Mouse (Mus musculus) pancreas, adult 10 weeks (tissue): ENCODE results near the gene Zw10. TPM values are rescaled to one million over a fixed set of nuclear protein-coding genes. Genes with fewer than 3 reads are reported as not detected.

Experiments used
- polyA plus RNA-seq: library from polyadenylated mRNA; stranded (reverse); fragments of 350-450 nt; fragmentation: Illumina TruSeq; extraction: RNeasy Lipid Tissue Mini Kit (QIAGEN cat#74804); gene quantifications from one replicate; pipeline ENCODE4 v1.2.3, GENCODE M21; 2015; ENCODE audit warnings: low read depth, low replicate concordance; ENCODE audit not compliant: insufficient read depth

The Zw10 gene
- polyA plus RNA-seq, result 7.9 TPM

DNA sequence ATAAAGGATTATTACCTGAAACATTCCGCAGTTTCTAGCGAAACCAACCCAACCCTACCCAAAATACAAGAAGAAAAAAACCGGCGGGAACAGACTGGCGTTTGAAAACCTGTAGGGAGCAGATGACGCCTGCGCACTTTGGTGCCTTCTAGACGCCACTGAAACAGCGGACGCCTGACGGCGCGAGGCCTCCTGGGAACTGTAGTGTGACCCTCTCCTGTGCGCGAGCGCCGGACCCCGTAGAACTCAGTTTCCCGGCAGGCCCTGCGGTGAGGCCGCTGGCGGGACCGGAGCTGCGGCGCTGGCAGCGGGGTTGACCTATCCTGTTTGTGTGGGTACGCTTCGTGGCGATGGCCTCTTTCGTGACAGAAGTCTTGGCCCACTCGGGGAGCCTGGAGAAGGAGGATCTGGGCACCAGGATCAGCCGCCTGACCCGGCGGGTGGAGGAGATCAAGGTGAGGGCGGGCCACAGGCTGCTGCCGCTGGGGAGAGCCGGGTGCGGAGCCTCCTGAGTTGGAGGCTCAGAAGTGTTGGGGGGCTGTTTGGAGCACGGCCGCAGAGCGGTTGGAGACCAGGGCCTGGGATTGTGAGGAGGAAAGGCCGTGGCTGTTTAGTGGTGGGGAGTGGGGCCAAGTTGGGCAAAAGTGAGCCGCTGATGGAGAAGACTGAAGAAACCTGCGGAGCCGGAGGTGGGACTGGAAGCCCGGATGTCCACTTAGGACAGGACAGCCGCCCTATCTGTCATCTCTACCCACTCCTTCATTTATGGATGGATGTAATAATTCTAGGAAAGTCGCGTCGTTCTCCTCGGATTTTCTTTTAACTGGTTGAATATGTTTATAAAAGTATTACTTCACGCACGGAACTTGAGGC lies at the start of gene Zw10:
TSS of gene Zw10 (plus strand) at position 281 of the 873 bp plus-strand sequence.

DNA sequence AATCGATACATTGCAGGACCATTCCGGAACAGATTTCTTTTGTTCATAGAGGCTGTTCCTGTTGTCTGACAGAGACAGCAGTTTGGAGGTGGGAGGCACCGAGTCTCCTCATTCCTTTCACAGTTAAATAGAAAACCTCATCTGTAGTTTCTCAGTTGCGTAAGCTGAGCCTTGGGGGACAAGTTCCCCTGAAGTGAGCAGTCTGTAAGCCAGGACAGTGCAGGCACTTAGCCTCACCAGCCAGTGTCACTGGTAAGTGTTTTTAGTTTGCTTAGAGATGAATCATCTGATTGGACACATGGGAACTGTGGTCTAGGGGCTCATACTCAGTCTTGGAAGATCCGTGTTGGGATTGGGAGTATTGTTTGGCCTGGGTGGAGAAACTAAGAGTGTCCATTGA lies 25.7 kb downstream of the Zw10 start, which contains the start of gene Tmprss5:
TSS of gene Tmprss5 (plus strand) at position 154 of the 400 bp plus-strand sequence.

Other genes starting within 250 kb of the Zw10 start
- 4.3 TPM for gene Zbtb16, start 219.4 kb upstream of the Zw10 start, polyA plus RNA-seq
- 0.55 TPM for gene Htr3a, start 144.5 kb upstream of the Zw10 start, polyA plus RNA-seq
- not detected for gene Htr3b, start 90.6 kb upstream of the Zw10 start, polyA plus RNA-seq
- 2.0 TPM for gene Usp28, start 70.2 kb upstream of the Zw10 start, polyA plus RNA-seq
- gene Tmprss5, start 25.6 kb downstream of the Zw10 start, polyA plus RNA-seq, result not detected
- not detected for gene Gm4894, start 194.9 kb downstream of the Zw10 start, polyA plus RNA-seq